Mouse (Mus musculus) megakaryocyte, adult 5-6 weeks (primary cell): ENCODE measurements around the gene Snx32. TPM values are rescaled to one million over a fixed set of nuclear protein-coding genes. Genes with fewer than 3 reads are reported as not detected.

Experiments used
- ATAC-seq: 2 replicates; pipeline ENCODE4 v1.8.0; 2016; ENCODE audit warnings: mild to moderate bottlenecking, inconsistent platforms; ENCODE audit not compliant: poor library complexity, severe bottlenecking
- total RNA-seq, 2 experiments: library from RNA; stranded (forward) in 1 of 2; stranded (reverse) in 1 of 2; fragments of 153-499, 151-499 nt in 1 of 2; fragments of 221-1000, 200-1000 nt in 1 of 2; gene quantifications; 2 replicates each; pipeline versions ENCODE4 v1.2.3 to v1.2.4; 2015 to 2017

The Snx32 gene
- total RNA-seq (2015) (2.7 and 4.8 TPM in 2 replicates), total RNA-seq (2017) (1.5 and 3.0 TPM in 2 replicates)

GRCm38 (mm10) chr19:5510031-5511026 lies at the start of gene Snx32:
TSS of gene Snx32 (minus strand) at chr19:5510538.
- peak; percentile 87 for ATAC-seq

- peak; percentile 64 for ATAC-seq
Measured at GRCm38 (mm10) chr19:5559631-5560456, 49.5 kb upstream of the Snx32 start.

GRCm38 (mm10) chr19:5559229-5559628 lies 48.9 kb upstream of the Snx32 start:
- no peak for ATAC-seq

GRCm38 (mm10) chr19:5558770-5559169 lies 48.4 kb upstream of the Snx32 start:
- ATAC-seq: no peak

GRCm38 (mm10) chr19:5558169-5558568 lies 47.8 kb upstream of the Snx32 start:
- no peak for ATAC-seq

GRCm38 (mm10) chr19:5554212-5554611 lies 43.9 kb upstream of the Snx32 start:
- ATAC-seq: no peak

GRCm38 (mm10) chr19:5553802-5554201 lies 43.5 kb upstream of the Snx32 start:
- ATAC-seq: no peak

GRCm38 (mm10) chr19:5547471-5548056 lies 37.2 kb upstream of the Snx32 start:
- no peak for ATAC-seq

- ATAC-seq: no peak
Measured at GRCm38 (mm10) chr19:5544031-5544430, 33.7 kb upstream of the Snx32 start.

GRCm38 (mm10) chr19:5543362-5543761 lies 33.0 kb upstream of the Snx32 start:
- no peak for ATAC-seq

- no peak for ATAC-seq
Measured at GRCm38 (mm10) chr19:5538786-5539185, 28.4 kb upstream of the Snx32 start.

- ATAC-seq: no peak
Measured at GRCm38 (mm10) chr19:5532520-5532919, 22.2 kb upstream of the Snx32 start.

- no peak for ATAC-seq
Measured at GRCm38 (mm10) chr19:5530138-5530524, 19.8 kb upstream of the Snx32 start.

GRCm38 (mm10) chr19:5529325-5530137 lies 19.2 kb upstream of the Snx32 start:
- peak; percentile 99 for ATAC-seq

GRCm38 (mm10) chr19:5525204-5525603 lies 14.9 kb upstream of the Snx32 start:
- ATAC-seq: no peak

- no peak for ATAC-seq
Measured at GRCm38 (mm10) chr19:5518721-5519120, 8.4 kb upstream of the Snx32 start.

- ATAC-seq: no peak
Measured at GRCm38 (mm10) chr19:5516906-5517505, 6.7 kb upstream of the Snx32 start.

GRCm38 (mm10) chr19:5515840-5516777 lies 5.8 kb upstream of the Snx32 start:
- ATAC-seq: no peak

- ATAC-seq: no peak
Measured at GRCm38 (mm10) chr19:5513005-5513349, 2.6 kb upstream of the Snx32 start.
